Mouse (Mus musculus) liver, adult (tissue): ENCODE data around the gene Prkab2.

Experiments used
- GATA4 ChIP-seq: IDR thresholded peaks from 2 replicates; pipeline ENCODE4 v1.6.1; 2014; ENCODE audit warnings: mild to moderate bottlenecking, low read length; ENCODE audit not compliant: insufficient replicate concordance

The Prkab2 gene

DNA sequence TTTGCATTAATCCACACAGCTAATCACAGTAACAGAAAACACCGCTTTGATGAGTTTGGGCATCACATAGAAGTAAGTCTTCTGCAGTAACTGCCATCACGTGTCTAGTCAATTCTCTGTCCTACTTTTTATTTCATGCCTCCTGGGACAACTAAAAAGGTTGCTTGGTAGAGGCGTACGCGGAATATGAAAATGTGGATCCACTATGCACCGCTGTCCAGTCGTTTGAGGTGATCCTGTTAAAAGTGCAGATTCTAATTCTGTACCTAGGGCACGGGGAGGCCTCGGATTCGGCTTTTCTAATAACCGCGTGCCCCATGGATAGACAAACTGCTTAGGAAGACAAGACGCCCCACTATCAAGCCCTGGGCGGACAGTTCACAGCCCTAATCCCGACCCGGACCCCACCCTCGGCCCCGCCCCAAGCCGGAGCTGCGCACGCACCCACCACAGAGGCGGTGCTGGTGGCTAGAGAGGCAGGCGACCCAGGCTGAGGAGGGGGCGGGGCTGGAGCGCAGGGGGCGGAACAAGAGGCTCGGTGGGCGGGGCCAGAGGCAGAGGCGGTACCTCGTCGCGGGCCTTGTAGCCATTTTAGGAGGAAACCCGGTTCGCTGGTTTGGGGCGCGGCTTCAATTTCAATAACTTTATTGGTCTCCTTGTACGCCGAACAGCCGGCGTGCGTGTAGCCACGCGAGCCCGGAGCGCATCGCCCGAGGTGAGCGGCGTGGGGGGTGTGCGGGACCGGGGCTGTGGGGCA lies at the start of gene Prkab2:
Prkab2 (plus strand) TSS at position 539 of the 757 bp plus-strand sequence.
- TF ChIP-seq GATA4 = peak; percentile 42; the same call in 1 of the 2 replicates

DNA sequence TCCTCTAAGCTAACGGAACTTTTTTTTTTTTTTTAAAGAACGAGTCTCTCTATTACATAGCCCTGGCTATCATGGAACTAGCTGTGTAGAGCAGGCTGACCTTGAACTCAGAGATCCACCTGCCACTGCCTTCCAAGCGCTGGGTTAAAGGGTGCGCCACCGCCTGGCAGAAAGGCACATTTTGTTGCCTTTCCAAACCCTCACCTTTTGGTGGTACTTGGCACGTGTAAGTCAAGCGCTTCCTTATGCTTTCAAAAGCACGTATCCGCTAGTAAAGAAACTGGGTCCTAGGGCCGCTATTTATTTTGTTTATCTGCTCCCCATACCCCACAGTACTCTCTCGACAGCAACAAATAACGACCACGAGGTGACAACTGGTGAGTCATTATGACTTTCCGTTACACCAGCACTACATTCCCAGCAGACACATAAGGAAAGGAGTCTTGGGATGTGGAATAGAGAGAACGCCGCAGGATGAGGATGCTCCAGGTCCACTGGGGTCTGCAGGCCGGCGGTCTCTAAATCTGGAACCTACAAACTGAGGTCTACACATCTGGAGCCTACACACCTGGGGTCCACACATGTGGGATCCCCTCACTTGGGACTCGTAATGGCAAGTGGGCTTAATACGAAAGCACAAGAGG lies 48.7 kb upstream of the Prkab2 start:
- TF ChIP-seq GATA4 = no peak

DNA sequence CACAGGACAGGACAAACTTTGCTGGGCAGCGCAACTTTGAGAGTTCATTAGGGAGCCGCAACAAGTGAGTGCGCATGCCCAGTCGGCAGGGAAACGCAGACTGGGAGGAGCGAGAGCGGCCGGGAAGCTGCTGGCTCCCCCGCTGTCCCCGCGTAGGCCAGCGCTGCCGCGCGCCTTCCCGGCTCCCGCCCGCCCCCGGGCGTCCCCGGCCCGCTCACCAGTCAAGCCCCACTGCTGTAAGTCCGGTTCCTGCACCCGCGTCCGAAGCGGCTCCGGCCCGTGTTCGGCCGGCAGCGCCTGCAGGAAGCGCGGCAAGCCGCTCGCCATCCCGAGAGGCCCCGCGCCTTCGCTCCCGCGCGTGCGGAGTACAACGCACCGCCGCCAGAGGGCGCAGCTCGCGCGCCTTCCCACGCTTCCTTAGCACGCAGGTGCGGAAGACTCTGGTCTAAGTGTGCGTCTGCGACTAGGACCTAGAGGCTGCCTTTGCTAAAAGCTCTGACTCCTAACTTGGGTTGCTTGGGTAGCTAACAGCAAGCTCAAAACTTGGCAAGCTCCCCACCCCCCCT lies 48.1 kb upstream of the Prkab2 start, which contains the start of gene Chd1l:
Chd1l (minus strand) TSS at position 359 of the 566 bp plus-strand sequence.
- peak; percentile 37; the same call in 1 of the 2 replicates for TF ChIP-seq GATA4

DNA sequence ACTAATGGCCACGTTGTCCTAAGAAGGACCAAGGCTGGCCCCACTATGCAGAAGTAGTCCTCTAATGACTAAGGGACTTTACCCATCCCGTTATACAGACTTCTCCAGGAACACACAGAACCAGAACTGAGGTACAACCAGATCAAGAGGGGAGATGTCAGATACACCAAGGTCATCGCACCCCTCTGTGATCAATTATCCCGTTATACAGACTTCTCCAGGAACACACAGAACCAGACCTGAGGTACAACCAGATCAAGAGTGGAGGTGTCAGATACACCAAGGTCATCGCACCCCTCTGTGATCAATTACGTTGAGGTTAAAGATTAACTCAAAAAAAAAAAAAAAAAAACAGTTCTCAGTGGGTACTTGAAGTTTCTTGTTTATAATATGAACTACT lies 47.0 kb upstream of the Prkab2 start:
- no peak; the same call in 1 of the 2 replicates for TF ChIP-seq GATA4

DNA sequence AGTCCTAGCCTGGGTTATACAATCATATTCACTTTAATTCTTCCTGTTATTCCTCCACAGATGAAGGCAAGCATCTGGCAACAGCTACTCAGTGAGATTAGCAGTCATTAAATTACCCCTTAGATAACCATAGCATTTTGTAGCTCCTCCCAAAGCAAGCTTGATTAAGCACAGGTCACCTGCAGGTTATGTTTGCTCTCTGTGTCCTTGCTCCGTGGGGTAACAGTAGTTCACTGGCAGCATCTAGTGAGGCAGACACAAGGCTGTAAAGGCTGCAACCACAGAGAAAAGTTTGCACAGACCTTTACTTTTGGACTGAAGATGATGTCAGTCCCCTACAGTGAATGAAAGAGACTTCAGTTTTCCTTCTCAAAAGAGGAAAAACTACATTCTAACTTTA lies 42.8 kb upstream of the Prkab2 start:
- TF ChIP-seq GATA4 = no peak

DNA sequence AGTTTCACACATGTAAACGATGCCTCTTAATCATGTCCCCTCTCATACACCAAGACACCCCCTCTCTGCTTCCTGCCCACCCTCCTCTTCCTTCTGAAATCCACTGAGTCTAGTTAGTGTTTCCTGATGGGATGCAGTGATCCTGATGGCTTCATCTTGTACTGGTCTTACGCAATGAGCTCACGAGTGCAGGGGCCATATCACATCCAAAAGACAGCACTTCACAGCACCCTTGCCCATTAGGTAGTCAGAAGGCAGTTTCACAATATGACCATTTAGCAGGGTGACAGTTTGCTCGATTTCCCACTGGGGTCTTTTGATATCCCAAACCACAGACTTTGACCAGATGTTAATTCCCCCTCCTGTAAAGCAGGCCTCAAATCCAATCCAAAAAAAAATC lies 42.1 kb upstream of the Prkab2 start:
- no peak for TF ChIP-seq GATA4

DNA sequence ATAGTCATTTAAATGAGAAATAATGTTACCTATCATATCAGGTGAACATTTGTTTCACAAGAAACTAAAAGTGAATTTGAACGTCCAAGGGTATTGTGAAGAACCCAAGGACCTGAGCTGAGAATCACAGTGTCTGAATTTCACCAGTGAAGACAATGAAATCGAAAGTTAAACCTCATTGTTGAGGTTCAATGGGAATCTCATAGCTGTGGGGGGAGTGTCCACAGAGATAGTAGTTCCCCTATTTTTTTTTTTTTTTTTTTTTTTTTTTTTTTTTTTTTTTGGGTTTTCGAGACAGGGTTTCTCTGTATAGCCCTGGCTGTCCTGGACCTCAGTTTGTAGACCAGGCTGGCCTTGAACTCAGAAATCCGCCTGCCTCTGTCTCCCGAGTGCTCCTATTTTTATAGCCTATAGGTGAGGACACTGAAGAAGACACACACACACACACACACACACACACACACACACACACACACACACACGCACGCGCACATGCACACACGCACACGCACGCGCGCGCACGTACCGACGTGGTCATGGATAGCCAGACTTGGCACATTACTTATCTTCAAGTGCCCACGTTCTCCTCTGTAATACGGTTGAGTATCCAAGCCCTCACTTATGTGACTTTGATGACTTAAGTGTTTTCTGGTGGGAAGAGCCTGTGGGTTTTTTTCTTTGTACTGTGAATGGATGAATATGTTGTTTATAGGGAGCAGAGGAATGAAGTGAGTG lies 40.7 kb upstream of the Prkab2 start:
- no peak for TF ChIP-seq GATA4

DNA sequence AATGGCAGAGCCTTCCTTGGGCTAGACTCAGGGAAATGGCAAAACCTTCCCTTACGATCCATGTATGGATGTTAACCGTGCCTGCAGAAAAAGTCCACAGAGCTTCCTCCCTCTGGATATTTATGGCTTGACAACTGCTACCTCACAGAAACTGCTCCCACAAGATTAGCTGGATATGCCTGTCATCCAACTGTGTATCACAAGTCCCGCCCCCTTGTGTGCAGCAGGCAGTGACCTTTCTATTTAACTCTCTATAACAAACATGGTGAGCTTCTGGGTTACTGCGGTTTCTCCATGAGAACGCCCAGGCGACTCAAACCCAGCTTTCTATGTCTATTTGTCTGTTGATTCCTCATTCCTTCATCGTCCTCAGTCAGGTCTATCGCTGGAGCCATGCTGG lies 40.1 kb upstream of the Prkab2 start:
- no peak for TF ChIP-seq GATA4

DNA sequence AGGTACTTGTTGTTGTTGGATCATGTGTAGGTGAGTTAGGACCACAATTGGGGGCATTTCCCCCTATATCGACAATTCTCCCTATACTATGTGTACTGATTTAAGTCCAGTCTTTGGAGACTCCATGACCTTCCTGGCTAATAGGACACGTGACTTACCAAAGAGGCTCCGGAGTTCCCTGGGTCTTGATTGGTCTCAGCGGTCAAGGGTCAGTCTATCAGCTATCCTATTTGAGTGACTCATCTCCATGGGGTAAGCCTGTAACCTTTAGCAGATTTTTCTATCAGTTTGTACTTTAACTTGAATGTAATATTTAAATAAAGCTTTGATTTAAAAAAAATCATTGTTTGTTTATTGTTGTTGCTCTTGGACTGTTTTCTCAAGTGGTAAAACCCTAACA lies 37.3 kb upstream of the Prkab2 start:
- TF ChIP-seq GATA4 = no peak

DNA sequence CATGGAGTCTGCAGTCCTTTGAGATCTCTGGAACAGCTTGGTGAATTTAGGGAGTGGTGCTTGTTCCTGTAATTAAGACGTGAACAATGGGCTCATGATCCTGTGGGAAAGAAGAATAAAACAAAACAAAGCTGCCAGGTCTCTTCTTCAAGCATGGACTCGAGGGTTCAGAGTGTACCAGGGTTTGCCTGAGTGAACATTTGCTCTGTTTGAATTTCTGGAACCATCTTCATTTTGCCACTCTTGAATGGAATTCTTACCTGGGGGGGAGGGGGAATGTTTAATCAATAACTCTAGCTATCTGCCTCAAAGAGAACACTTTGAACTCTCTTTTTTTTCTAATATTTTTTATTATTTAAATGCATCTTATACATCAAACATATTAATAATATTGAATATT lies 33.4 kb upstream of the Prkab2 start:
- no peak for TF ChIP-seq GATA4

DNA sequence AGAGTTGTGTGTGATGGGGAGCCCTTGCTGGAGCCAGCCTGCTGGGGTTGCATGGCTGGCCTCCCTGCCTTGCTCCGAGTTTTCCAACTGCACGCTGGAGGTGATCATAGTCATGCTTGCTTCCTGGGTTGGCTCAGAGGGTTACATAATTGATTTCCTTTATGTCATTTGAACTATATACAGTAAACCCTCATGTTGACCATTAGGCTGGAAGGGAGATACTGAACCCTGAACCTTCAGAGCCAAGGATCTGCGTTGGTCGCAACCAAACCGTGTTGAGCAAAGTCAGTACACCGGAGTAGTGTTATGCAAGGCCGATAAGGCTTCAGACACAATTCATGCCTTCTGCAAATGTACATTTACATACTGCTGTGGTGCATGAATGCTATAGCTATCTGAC lies 30.1 kb upstream of the Prkab2 start:
- no peak for TF ChIP-seq GATA4

DNA sequence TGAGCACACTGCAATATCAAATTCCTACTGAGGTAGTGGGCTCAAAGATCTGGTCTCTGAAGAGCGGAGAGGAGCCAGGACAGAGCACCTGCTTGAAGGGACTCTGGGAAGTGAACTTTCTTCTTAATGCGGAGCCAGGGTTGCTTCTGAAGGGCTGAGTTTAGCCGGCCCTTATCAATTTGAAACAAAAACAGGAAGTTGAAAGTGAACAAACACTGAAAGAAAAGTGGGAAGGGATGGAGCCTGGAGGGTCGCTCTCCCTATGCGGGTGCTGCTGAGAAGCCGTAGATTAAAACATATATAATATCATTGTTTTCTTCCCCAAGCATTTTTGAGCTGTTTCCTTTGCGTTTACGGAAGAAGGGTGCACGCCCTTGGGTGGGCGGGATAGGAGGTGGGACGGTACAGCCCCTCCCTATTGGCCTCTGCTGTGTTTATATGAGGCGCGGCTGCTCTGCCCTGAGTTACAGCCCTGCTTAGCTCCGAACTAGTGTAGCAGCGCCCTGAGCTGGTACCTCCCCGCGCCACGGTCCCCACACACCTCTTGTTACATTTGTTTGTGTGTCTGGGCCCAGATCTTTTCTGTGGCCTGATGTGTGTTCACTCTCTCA lies 29.5 kb upstream of the Prkab2 start, which contains the start of gene Fmo5:
Fmo5 (plus strand) TSS at position 414 of the 611 bp plus-strand sequence.
- no peak; the same call in 1 of the 2 replicates for TF ChIP-seq GATA4

DNA sequence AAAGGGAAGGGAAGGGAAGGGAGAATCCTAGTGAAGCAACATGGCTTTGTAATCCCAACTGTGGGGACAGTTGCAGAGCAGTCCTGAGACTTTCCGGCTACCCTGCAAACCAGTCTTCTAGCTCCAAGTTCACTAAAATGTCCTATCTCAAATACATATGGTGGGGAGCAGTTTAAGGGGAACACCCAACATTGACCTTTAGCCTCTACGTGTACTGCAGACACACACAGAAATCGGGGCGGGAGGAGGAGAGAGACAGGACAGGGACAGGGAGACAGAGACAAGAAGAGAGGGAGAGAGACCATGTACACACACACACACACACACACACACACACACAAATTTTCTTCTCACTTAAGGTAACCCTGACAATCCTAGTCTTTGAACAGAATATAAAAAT lies 28.1 kb upstream of the Prkab2 start:
- no peak for TF ChIP-seq GATA4

DNA sequence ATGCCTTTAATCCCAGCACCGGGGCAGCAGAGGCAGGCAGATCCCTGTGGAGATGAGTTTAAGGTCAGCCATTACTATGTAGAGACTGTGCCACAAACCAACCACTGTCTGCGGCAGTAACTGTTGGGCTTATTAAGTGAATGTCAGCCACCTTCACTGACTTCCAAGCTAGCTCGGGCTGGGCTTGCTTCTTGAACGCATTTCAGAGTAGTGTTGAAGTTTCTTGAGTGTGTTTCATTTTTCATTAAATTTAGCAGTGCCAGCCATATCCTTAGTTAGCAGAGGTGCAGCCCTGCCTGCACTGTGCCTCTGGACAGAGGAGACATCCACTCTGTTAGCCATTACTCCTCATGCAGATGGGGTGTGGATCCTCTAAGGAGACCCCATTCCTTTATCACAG lies 27.2 kb upstream of the Prkab2 start:
- no peak for TF ChIP-seq GATA4

DNA sequence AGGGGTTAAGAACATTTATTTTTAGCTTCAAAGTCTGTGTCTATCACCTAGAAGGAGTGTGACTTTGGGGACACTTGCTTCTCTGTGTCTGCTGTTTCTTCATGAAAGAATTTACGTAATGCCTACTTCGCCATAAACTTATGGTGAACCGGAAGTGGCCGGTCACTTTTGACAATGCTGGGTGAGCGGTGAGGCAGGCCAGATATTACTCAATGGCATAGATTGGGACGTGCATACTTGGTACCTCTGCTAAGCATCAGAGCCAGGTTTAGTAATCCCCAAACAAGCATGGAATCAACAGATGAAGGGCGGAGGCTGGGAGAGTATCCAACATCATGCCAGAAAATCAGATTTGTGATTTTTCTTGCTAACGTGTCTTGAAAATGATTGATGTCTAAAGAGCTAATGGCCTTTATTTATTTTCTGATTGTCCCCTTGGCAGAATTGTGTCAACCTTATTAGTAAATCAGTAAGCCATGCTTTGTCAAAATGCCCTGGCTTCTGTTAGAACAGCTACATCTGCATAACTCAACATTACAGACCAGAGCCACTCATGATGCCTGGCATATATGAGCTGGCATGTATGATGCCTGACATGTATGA lies 26.6 kb upstream of the Prkab2 start:
- no peak for TF ChIP-seq GATA4

DNA sequence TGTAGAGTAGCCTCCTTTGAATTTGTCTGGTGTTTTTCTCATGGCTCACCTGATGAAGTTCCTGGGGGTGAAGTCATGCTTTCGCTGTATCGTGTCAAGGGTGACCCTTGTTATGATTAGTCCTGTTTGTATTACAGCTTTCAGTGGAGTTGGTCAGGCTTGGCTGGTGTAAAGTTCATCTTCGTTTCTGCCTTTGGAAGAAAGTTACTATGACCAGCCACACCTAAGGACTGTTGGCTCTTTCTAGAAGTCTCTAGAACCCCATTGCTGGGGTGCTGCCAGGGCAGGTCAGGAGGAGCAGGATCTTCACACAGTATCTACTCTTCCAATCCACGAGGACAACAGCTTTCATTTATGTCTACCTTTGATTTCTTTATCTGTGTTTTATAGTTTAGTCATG lies 24.5 kb upstream of the Prkab2 start:
- TF ChIP-seq GATA4 = no peak
